Mouse (Mus musculus) forebrain, embryonic 12.5 days (tissue): ENCODE measurements at regions not wholly inside any gene's neighbourhood (a gene's known extent, or its start where the extent isn't known, plus 50 kb on each side); places are given as distances from the start of the nearest gene placed in this dataset.

Experiments used
- ATAC-seq: fragments of 200-750 bp; cut with Nextera tagmentation; 2 replicates; pipeline ENCODE4 v1.8.0; 2017; ENCODE audit warnings: moderate TSS enrichment; ENCODE audit not compliant: low FRiP score
- H3K27ac ChIP-seq: fragments of 300-500 bp; sonication (generic); 2 replicates; pipeline ENCODE4 v1.5.1; 2016; ENCODE audit warnings: mild to moderate bottlenecking
- H3K27me3 ChIP-seq: fragments of 300-500 bp; sonication (generic); 2 replicates; pipeline ENCODE4 v1.6.1; 2016; ENCODE audit warnings: mild to moderate bottlenecking
- H3K36me3 ChIP-seq: fragments of 300-500 bp; sonication (generic); replicated peaks from 2 replicates; pipeline ENCODE4 v1.6.1; 2016; ENCODE audit warnings: mild to moderate bottlenecking
- H3K4me1 ChIP-seq: fragments of 300-500 bp; sonication (generic); 2 replicates; pipeline ENCODE4 v1.6.1; 2016
- H3K4me2 ChIP-seq: fragments of 300-500 bp; sonication (generic); 2 replicates; pipeline ENCODE4 v1.6.1; 2016; ENCODE audit warnings: mild to moderate bottlenecking, moderate library complexity
- H3K4me3 ChIP-seq: fragments of 300-500 bp; sonication (generic); replicated peaks from 2 replicates; pipeline ENCODE4 v1.5.1; 2016; ENCODE audit warnings: mild to moderate bottlenecking
- H3K9ac ChIP-seq: fragments of 300-500 bp; sonication (generic); 2 replicates; pipeline ENCODE4 v1.6.1; 2016; ENCODE audit warnings: mild to moderate bottlenecking
- H3K9me3 ChIP-seq: fragments of 300-500 bp; sonication (generic); 2 replicates; pipeline ENCODE4 v1.6.1; 2016

GRCm38 (mm10) chrX:21433501-21433900 is 50.8 kb upstream of the Agtr2 start:
- Histone ChIP-seq H3K27me3 (no peaks in the 10 kb centered on the region), H3K27ac (no peak overlapping the region), H3K9ac (no peak overlapping the region), H3K36me3 (no peaks in the 10 kb centered on the region), H3K4me1 (no peaks in the 10 kb centered on the region), H3K4me2 (no peak overlapping the region), H3K4me3 (no peak overlapping the region), H3K9me3 (no peaks in the 10 kb centered on the region)
- ATAC-seq, result no peak
